Comparison of ENCODE assay signal across 23 mouse cellular contexts in the genomic region with DNA sequence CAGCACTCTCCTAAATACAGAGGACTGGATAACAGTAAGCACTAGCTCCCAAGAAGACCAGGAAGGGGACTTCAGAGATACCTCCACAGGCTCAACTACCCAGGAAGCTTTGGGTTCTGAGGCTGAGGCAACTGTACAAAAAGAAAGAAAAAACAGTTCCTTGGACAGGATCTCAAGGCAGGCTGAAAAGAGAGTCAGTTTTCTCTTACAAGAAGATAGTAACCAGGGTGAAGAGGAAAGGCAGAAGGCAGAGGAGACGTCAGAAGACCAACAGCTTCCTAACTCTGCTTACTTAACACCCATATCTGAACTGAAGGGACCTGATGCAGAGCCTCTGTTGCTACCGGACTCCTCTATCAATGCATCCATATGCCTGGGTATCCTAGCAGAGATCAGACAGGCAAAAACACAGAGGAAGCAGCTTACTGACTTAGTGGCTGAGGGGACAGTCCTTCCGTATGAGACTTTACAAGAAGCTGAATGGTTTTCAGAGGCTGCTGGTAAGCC.
A peak's percentile ranks its signal among the peaks of the same experiment; 100 is the strongest.
DNase-seq lines count a peak whose midpoint lies in the region; ATAC-seq and TF ChIP-seq lines count a peak whose summit lies in the region.
"Had no signal": no experiment of that assay in that cellular context is flagged by ENCODE, and none has a peak within 500 bp of the region (broad histone marks: within the 10 kb centered on the region; RNA-seq: fewer than 3 reads in every experiment).

No protein-coding gene starts in this region.

- peak; percentile 43 for DNase-seq in MEL-GATA-1-ER (ENCODE audit: extremely low read depth, low read depth)
- DNase-seq in liver, embryonic 14.5 days (ENCODE audit: low read depth in 3 of 3, low spot score in 3 of 3) = no peak
- no peak for DNase-seq in kidney, adult 11 months
- DNase-seq in thymus, postnatal 0 days (ENCODE audit: low spot score) = no peak
- DNase-seq: adrenal gland, adult 8-10 months; adrenal gland, postnatal 25 days; cerebellum, adult 11-12 months; cerebellum, adult 8-10 months; cerebellum, postnatal 10 days; cerebellum, postnatal 36 days; forebrain, postnatal 0 days; gastrocnemius, adult 2 months; gastrocnemius, postnatal 14 days; heart, adult 11 months had no signal

- H3K36me3 ChIP-seq in megakaryocyte, embryonic 14.5 days (replicated peaks; ENCODE audit: low read length) = no peaks in the 10 kb centered on the region
- no peaks in the 10 kb centered on the region for H3K36me3 ChIP-seq in liver, embryonic 14.5 days (replicated peaks; ENCODE audit: control insufficient read depth, insufficient read depth, low read depth)

- WGBS in liver, embryonic 14.5 days (ENCODE audit: insufficient replicate concordance) = 21% methylated on average over 3 of the region's 3 CpGs

- peak overlapping the region; percentile 80 for H3K4me3 ChIP-seq in megakaryocyte, embryonic 14.5 days (replicated peaks)
- no peak overlapping the region for H3K4me3 ChIP-seq in liver, embryonic 14.5 days (ENCODE audit: insufficient read depth in 1 of 2, low read depth in 2 of 2, low read length in 2 of 2)
- H3K4me3 ChIP-seq: embryonic facial prominence, embryonic 12.5 days; embryonic facial prominence, embryonic 15.5 days; gastrocnemius, adult 2 months; hindbrain, embryonic 12.5 days; hindbrain, embryonic 15.5 days had no signal

- no peak overlapping the region for H3K9ac ChIP-seq in liver, embryonic 14.5 days (replicated peaks)
- H3K9ac ChIP-seq: embryonic facial prominence, embryonic 12.5 days; embryonic facial prominence, embryonic 15.5 days; forebrain, postnatal 0 days; hindbrain, embryonic 12.5 days; hindbrain, embryonic 15.5 days had no signal

- no peak for ATAC-seq in megakaryocyte, adult 5-6 weeks (ENCODE audit: poor library complexity, severe bottlenecking)
- ATAC-seq in liver, embryonic 14.5 days (ENCODE audit: insufficient read depth) = peak; percentile 41
- ATAC-seq in activated CD4-positive, CD25-positive, alpha-beta regulatory T cell, adult 4 months = no peak
- ATAC-seq: forebrain, embryonic 14.5 days; forebrain, postnatal 0 days had no signal

- peaks cover 41% of the 10 kb centered on the region for H3K4me1 ChIP-seq in megakaryocyte, embryonic 14.5 days
- H3K4me1 ChIP-seq in liver, embryonic 14.5 days (replicated peaks; ENCODE audit: control insufficient read depth in 2 of 2, insufficient read depth in 2 of 2, low read length in 1 of 2) = peaks cover 10 to 24% of the 10 kb centered on the region in 2 experiments
- H3K4me1 ChIP-seq: embryonic facial prominence, embryonic 12.5 days; embryonic facial prominence, embryonic 15.5 days; hindbrain, embryonic 12.5 days; hindbrain, embryonic 15.5 days had no signal

- H3K9me3 ChIP-seq in megakaryocyte, embryonic 14.5 days = no peaks in the 10 kb centered on the region
- H3K9me3 ChIP-seq in liver, embryonic 14.5 days (ENCODE audit: control insufficient read depth, low read length) = no peaks in the 10 kb centered on the region
- H3K9me3 ChIP-seq: embryonic facial prominence, embryonic 12.5 days; embryonic facial prominence, embryonic 15.5 days; hindbrain, embryonic 12.5 days; hindbrain, embryonic 15.5 days had no signal

- H3K27ac ChIP-seq in liver, embryonic 14.5 days = no peak overlapping the region
- H3K27ac ChIP-seq: embryonic facial prominence, embryonic 12.5 days; embryonic facial prominence, embryonic 15.5 days; gastrocnemius, adult 2 months; hindbrain, embryonic 12.5 days; hindbrain, embryonic 15.5 days had no signal

- TF ChIP-seq EP300 in liver, embryonic 14.5 days (IDR thresholded peaks at IDR 0.05; ENCODE audit: low read depth) = 0 out of 2 replicates have a peak, but pooled peaks have one; percentile 13

- peaks cover 52% of the 10 kb centered on the region for H3K27me3 ChIP-seq in megakaryocyte, embryonic 14.5 days (replicated peaks)
- H3K27me3 ChIP-seq in liver, embryonic 14.5 days (ENCODE audit: control insufficient read depth, insufficient read depth, low read length) = no peaks in the 10 kb centered on the region
- H3K27me3 ChIP-seq: embryonic facial prominence, embryonic 12.5 days; embryonic facial prominence, embryonic 15.5 days; hindbrain, embryonic 12.5 days; hindbrain, embryonic 15.5 days had no signal

- no peak for TF ChIP-seq CTCF in liver, embryonic 14.5 days (IDR thresholded peaks at IDR 0.05; ENCODE audit: low read depth)

- H3K4me2 ChIP-seq in liver, embryonic 14.5 days (ENCODE audit: low read depth) = no peak overlapping the region
- H3K4me2 ChIP-seq: embryonic facial prominence, embryonic 12.5 days; embryonic facial prominence, embryonic 15.5 days; heart, embryonic 11.5 days; hindbrain, embryonic 12.5 days; hindbrain, embryonic 15.5 days had no signal
